Mouse (Mus musculus) bone marrow macrophage, adult 2 months (primary cell): ENCODE data around the gene Nfe2. TPM values are rescaled to one million over a fixed set of nuclear protein-coding genes. Genes with fewer than 3 reads are reported as not detected.
"Not testable (repeated sequence)": the region's sequence is repeated elsewhere in the genome, so short reads cannot be mapped to it uniquely, and the experiment has no call there.

Source experiments
- H3K27ac ChIP-seq: 2 replicates; pipeline ENCODE4 v1.5.1; 2012; ENCODE audit warnings: low read depth, low read length; ENCODE audit not compliant: insufficient read depth
- H3K4me1 ChIP-seq: 2 replicates; pipeline ENCODE4 v1.6.1; 2012; ENCODE audit warnings: low read length; ENCODE audit not compliant: control insufficient read depth, insufficient read depth
- H3K4me3 ChIP-seq: 2 replicates; pipeline ENCODE4 v1.5.1; 2012; ENCODE audit warnings: mild to moderate bottlenecking, low read length, moderate library complexity; ENCODE audit not compliant: insufficient read depth
- CTCF ChIP-seq: IDR thresholded peaks from 2 replicates; pipeline ENCODE4 v1.5.1; 2012; ENCODE audit warnings: low read depth, mild to moderate bottlenecking, low read length, moderate library complexity
- POLR2A ChIP-seq: IDR thresholded peaks from 2 replicates; pipeline ENCODE4 v1.6.1; 2012; ENCODE audit warnings: mild to moderate bottlenecking, low read depth, low read length, borderline replicate concordance
- polyA plus RNA-seq: library from polyadenylated mRNA; stranded (reverse); fragments of >200 nt; gene quantifications from 2 replicates; pipeline ENCODE4 v1.2.4, GENCODE M21; 2012; ENCODE audit not compliant: missing spikeins, insufficient read depth, insufficient read length

The Nfe2 gene
- polyA plus RNA-seq, 1 experiment: 1.7 TPM

DNA sequence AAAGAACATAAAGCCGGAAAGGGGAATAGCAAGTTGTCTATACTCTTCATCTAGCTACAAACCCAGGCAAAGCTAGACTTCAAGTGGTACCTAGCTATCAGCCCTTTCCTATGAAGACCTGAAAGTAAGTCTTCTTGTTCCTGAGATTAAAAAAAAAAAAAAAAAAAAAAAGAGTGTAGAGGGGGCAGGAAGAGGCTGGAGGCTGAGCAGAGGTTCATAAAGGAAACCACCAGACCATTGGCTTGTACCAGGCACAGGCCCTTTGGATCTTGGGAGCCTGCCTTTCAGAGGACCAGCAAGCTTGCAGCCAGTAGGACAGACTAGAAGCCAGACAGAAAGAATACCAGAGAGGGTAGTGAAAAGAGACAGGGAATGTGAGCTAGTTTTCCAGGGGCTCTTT lies 4.9 kb downstream of the Nfe2 start:
- H3K4me1 ChIP-seq: peaks cover 10% of the 10 kb centered on the region
- no peak overlapping the region for H3K27ac ChIP-seq
- H3K4me3 ChIP-seq: no peak overlapping the region
- TF ChIP-seq POLR2A (no peak), CTCF (no peak)

DNA sequence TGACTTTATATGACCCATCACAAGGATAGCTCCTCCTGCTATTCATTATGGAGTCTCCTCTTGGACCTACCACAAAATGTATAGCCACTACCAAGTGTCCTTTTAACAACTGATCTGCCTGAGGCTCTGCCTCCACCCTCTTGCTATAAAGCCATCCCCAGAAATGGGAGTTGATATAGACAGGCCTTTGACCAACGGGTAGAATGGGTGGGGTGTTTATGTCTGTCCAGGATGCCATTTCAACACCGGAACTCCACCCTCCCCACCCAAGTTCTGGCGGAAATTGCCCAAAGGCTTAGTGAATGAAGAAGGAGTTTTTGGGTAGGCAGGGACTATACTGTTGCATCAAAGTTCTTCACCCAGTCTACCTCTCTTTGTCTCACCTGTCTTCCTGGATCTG lies 5.5 kb downstream of the Nfe2 start:
- no peak overlapping the region for H3K27ac ChIP-seq
- H3K4me3 ChIP-seq: no peak overlapping the region
- peaks cover 5% of the 10 kb centered on the region for H3K4me1 ChIP-seq
- no peak for TF ChIP-seq CTCF
- TF ChIP-seq POLR2A: no peak

DNA sequence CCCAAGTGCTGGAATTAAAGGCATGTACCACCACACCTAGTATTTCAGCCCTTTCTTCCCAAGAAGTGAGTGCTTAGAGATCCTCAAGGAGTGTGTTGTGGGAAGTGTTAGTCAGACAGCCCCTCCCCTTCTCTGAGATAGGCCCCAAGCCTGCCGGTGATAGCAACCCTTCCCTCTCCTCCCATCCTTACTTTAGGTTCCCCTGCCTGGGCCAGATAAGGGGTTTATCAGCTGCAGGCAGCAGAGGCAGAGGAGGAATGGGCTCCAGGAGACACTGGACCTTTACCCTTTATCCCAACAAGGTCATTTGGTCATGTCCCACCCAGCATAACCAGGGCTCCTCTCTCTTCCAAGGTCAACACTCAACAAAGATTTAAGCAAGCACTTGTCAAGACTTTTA lies 6.6 kb downstream of the Nfe2 start:
- Histone ChIP-seq H3K4me3 (no peak overlapping the region), H3K4me1 (peaks cover 4% of the 10 kb centered on the region; the same call in 1 of the 2 replicates), H3K27ac (no peak overlapping the region)
- TF ChIP-seq CTCF: no peak
- no peak for TF ChIP-seq POLR2A

DNA sequence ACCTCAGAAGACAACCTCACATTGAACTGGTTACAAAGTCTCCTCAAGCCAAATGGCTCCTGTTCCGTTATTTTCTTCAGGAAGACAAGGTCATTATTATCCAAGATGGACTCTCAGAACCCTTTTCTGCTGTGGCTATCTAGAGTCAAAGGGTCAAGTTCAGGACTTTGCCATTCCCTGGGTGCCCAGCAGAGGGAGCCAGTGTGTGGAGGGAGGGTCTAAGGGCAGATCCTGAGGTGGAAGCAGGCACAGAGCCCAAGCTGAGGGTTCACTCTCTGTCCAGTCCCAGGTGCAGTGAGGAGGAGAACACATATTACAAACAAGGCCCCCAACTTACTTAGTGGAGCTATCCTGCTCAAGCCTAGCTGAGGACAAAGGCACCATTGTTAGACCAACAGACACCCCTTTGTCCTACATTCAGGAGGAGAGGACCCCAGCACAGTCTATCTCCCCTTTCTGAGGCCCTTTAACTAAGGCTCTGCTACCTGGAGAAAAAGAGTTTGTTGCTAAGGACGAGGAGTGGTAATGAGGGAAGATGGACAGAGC lies 7.9 kb downstream of the Nfe2 start:
- TF ChIP-seq POLR2A (no peak), CTCF (peak; percentile 96)
- Histone ChIP-seq H3K4me3 (no peak overlapping the region), H3K4me1 (peaks cover 2% of the 10 kb centered on the region; the same call in 1 of the 2 replicates), H3K27ac (no peak overlapping the region)

DNA sequence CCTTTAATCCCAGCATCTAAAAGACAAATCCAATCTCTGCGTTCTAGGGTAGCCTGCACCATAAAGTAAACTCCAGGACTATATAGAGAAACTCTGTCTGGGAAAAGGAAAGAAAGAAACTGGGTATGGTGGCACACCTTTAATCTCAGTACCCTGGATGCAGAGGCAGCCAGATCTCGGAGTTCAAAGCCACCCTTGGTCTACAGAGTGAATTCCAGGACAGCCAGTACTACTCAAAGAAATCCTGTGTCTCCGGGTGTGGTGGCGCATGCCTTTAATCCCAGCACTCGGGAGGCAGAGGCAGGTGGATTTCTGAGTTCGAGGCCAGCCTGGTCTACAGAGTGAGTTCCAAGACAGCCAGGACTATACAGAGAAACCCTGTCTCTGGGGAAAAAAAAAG lies 8.7 kb downstream of the Nfe2 start:
- not testable (repeated sequence) for H3K27ac ChIP-seq, H3K4me1 ChIP-seq, H3K4me3 ChIP-seq

DNA sequence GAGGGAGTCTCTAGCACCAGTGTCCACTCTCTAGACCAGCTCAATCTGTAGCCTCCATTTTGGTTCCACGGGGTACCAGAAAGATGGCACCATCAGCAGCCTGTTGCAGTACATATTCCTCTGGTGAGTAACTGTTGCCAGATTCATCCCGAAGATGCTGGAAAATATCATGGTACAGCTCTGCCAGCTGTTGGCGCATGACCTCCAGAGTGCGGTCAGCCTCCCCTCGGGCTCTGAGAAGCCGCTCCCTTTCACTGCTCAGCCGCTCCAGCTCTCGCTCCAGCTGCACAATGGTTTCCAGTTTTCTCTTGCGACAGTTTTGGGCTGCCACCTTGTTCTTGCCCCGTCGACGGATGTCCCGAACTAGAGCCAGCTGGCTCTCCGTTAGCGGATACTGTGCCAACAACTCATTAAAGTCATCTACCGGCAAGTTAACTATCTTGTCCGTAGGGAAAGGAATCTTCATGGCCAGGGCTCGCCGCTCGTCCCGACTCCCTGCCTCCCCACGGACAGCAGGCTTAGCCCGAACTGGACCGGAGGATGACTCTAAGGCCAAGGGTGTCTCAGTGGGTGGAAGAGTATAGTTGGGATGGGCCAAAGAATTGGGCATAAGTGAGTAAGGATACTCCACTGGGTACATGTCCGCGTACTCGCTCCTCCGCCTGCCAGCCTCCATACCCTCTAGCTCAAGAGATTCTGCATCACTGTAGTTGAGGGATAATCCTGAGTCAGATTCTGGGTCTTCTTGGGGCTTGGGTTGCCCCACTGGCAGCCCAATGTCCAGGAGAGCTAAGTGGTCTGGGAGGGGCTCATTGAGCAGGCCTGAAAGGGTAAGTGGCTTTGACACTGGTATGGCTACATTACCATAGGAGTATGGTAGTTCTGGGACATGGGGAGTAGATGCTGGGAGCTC lies 9.5 kb downstream of the Nfe2 start:
- no peak for TF ChIP-seq POLR2A
- TF ChIP-seq CTCF: no peak
- Histone ChIP-seq H3K4me3 (no peak overlapping the region), H3K4me1 (no peaks in the 10 kb centered on the region), H3K27ac (no peak overlapping the region)

DNA sequence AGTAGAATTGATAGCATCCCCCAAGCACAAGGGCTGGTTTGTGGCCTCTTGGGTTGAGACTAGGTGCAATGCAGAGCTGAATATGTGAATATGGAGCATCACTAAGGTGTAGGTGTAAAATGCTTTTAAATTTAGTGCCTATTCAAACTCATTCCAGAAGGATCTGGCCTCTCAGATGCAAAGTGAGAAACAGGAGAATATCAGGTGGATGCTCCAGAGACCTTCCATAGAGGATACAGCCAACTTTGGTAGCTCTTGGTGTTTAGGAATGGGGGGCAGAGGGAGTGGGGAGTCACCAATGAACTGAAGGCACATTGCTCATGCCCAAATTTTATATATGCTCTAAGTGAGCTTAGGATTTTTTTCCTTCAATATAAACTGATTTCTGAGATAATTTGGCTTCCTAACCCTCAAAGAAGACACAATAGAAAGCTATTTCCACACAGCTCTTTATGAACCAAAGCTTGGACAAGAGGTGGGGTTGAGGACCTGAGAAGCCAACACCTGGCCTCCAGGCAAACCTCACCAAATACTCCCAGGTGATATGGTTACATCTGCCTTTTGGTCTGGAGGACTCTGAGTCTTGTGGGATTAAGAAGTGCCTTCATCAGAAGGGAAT lies 10.3 kb downstream of the Nfe2 start:
- no peak overlapping the region for H3K27ac ChIP-seq
- no peak for TF ChIP-seq POLR2A
- TF ChIP-seq CTCF: no peak
- H3K4me1 ChIP-seq: peaks cover 2% of the 10 kb centered on the region
- no peak overlapping the region for H3K4me3 ChIP-seq

DNA sequence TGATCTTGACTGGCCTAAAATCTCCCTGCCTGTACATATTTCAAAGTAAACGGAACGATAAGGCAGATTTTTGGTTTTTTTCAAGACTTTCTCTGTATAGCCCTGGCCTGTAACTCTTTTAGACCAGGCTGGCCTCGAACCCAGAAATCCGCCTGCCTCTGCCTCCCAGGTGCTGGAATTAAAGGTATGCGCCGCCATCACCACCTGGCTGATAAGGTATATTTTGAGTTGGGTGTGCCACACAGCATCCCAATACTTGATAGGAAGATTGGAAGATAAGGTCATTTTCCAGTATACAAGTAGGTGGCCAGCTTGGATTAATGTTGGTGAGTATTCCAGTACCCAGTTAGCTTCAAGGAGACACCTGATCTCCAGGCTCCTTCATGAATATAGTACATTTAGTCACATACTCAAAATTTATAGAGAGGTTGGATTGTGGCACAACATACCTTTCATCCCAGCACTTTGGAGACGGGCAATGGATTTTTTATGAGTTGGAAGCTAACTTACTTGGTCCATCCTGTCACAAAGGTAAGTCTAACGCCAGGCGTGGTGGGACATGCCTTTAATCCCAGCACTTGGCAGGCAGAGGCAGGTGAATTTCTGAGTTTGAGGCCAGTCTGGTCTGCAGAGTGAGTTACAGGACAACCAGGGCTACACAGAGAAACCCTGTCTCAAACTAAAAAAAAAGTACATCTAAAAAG lies 11.0 kb downstream of the Nfe2 start:
- Histone ChIP-seq H3K27ac (no peak overlapping the region), H3K4me3 (no peak overlapping the region), H3K4me1 (peaks cover 8% of the 10 kb centered on the region)
- TF ChIP-seq CTCF (no peak), POLR2A (no peak)

DNA sequence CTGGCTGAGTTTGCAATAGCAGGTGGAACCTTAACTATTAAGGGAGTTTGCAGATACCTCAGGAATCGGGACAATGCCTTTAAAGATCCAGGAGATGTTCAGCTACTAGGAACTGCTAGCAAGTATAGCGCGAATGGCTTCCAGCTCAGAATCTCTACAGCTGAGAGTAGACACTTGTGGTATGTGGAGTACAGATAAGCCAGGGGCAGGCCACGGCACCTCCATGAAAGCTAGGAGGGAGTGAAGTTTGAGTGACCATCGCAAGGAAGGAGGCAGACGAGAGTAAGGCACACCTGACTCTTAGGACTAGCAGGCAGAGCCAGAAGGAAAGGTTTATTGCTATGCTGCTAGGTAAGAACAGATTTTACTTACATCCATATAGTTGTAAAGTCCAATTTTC lies 12.6 kb downstream of the Nfe2 start:
- Histone ChIP-seq H3K4me3 (no peak overlapping the region), H3K4me1 (peaks cover 9% of the 10 kb centered on the region), H3K27ac (no peak overlapping the region)
- no peak for TF ChIP-seq POLR2A

DNA sequence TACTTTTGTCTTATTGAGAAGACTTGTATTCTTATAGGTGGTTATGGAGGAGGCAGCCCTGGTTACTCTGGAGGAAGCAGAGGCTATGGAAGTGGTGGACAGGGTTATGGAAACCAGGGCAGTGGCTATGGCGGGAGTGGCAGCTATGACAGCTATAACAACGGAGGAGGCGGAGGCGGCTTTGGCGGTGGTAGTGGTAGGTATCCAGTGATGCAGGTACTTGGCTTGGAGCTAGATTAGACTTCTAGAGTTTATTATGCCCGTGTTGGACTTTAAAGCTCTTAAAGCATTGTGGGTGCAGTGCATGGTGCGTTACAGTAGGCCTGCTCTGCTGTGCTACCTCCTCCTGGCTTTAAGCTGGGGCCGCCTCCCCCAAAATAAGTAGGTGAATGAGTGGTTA lies 15.3 kb downstream of the Nfe2 start:
- peak overlapping the region; percentile 47 for H3K4me3 ChIP-seq
- TF ChIP-seq CTCF: no peak
- TF ChIP-seq POLR2A: no peak
- peaks cover 11% of the 10 kb centered on the region for H3K4me1 ChIP-seq
- no peak overlapping the region for H3K27ac ChIP-seq

DNA sequence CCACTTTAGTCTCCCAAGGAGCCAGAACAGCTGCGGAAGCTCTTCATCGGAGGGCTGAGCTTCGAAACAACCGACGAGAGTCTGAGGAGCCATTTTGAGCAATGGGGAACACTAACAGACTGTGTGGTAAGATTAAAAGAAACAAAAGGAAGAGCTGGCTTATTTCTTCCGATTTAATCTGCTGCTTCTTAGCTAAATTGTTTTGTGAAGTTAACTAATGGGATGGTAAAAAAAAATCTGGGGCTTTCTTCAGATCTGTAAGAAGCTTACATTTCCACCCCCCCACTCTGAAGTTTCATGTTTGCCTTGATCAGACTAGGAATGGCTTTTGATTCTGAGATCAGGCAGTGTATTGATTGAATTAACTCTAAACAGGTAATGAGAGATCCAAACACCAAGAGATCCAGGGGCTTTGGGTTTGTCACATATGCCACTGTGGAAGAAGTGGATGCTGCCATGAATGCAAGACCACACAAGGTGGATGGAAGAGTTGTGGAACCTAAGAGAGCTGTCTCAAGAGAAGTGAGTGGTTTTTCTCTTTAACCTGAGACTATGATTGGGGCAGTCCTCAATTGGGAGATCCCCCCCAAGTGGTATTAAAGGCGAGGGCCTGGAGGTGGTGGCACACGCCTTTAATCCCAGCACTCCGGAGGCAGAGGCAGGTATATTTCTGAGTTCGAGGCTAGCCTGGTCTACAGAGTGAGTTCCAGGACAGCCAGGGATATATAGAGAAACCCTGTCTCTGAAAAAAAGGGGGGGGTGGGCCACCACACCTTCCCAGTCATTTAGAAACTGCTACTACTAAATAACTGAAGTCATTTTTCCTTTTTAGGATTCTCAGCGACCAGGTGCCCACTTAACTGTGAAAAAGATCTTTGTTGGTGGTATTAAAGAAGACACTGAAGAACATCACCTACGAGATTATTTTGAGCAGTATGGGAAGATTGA lies 16.9 kb downstream of the Nfe2 start:
- H3K27ac ChIP-seq: peak overlapping the region; percentile 90
- peaks cover 13% of the 10 kb centered on the region for H3K4me1 ChIP-seq
- H3K4me3 ChIP-seq: peak overlapping the region; percentile 83
